Mouse (Mus musculus) stomach, embryonic 16.5 days (tissue): Measurements from ENCODE around the gene Prkcq. TPM values are rescaled to one million over a fixed set of nuclear protein-coding genes. Genes with fewer than 3 reads are reported as not detected.
A peak's percentile ranks its signal among the peaks of the same experiment; 100 is the strongest.

Experiments used
- ATAC-seq: fragments of 200-750 bp; cut with Nextera tagmentation; 2 replicates; pipeline ENCODE4 v1.8.0; 2017; ENCODE audit warnings: moderate number of reproducible peaks, moderate TSS enrichment; ENCODE audit not compliant: insufficient read depth, low FRiP score
- H3K27ac ChIP-seq: fragments of 300-500 bp; sonication (generic); 2 replicates; pipeline ENCODE4 v1.5.1; 2014; ENCODE audit warnings: low read length
- H3K27me3 ChIP-seq: fragments of 300-500 bp; sonication (generic); 2 replicates; pipeline ENCODE4 v1.6.1; 2014; ENCODE audit warnings: low read length, control low read depth, mixed read lengths; ENCODE audit not compliant: control insufficient read depth, insufficient read depth
- H3K36me3 ChIP-seq: fragments of 300-500 bp; sonication (generic); 2 replicates; pipeline ENCODE4 v1.6.1; 2014; ENCODE audit warnings: low read length; ENCODE audit not compliant: control insufficient read depth, insufficient read depth
- H3K4me1 ChIP-seq: fragments of 300-500 bp; sonication (generic); 2 replicates; pipeline ENCODE4 v1.6.1; 2014; ENCODE audit warnings: low read length, control low read depth, mixed read lengths; ENCODE audit not compliant: control insufficient read depth, insufficient read depth
- H3K4me2 ChIP-seq: fragments of 300-500 bp; sonication (generic); 2 replicates; pipeline ENCODE4 v1.6.1; 2014; ENCODE audit warnings: low read depth, low read length, mixed read lengths
- H3K4me3 ChIP-seq: fragments of 300-500 bp; sonication (generic); replicated peaks from 2 replicates; pipeline ENCODE4 v1.5.1; 2014; ENCODE audit warnings: mild to moderate bottlenecking, low read length
- H3K9ac ChIP-seq: fragments of 300-500 bp; sonication (generic); 2 replicates; pipeline ENCODE4 v1.6.1; 2014; ENCODE audit warnings: low read length
- H3K9me3 ChIP-seq: fragments of 300-500 bp; sonication (generic); replicated peaks from 2 replicates; pipeline ENCODE4 v1.6.1; 2016; ENCODE audit warnings: low read length, control low read depth; ENCODE audit not compliant: control insufficient read depth
- WGBS: fragments of 180-500 bp; shearing (Covaris S2); extraction: QIAGEN DNeasy Blood & Tissue Kit; methylation state at CpG from one replicate; pipeline ENCODE4 v1.1.7; 2014; 5-methylcytosine and 5-hydroxymethylcytosine counted together
- polyA plus RNA-seq: library from polyadenylated mRNA; unstranded; fragments of >200 nt; fragmentation: Nextera tagmentation; extraction: Ambion mirVana; gene quantifications from 2 replicates; pipeline ENCODE4 v1.2.1, GENCODE M21; 2015

The Prkcq gene
- polyA plus RNA-seq, 1 experiment from 2014 or later = 2.7 TPM

DNA sequence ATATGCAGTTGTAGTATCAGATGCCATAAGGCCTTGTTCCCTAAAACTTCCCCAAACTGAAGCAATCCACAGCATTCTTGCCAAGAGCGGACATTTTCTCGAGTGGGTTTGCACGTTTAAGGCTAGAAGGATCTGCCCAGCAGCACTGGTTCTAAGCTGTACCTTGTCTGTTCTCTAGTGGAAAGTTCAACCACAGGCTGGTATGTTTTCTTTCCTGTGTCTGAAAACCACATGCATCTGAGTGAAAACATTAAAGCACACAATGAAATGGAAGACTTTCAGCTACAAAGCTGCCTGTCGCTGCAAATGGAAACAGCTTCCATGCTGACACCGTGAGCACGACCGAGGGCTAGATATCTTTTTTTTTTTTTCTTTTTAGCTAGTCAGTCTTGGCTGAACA lies 12.3 kb upstream of the Prkcq start:
- H3K36me3 ChIP-seq = no peaks in the 10 kb centered on the region
- H3K27ac ChIP-seq = no peak overlapping the region
- H3K9ac ChIP-seq = no peak overlapping the region
- H3K4me3 ChIP-seq = no peak overlapping the region
- no peak for ATAC-seq
- no peaks in the 10 kb centered on the region for H3K27me3 ChIP-seq
- 91% methylated on average over 7 of the region's 7 CpGs for WGBS
- H3K4me1 ChIP-seq = no peaks in the 10 kb centered on the region
- no peak overlapping the region for H3K4me2 ChIP-seq
- H3K9me3 ChIP-seq = no peaks in the 10 kb centered on the region

DNA sequence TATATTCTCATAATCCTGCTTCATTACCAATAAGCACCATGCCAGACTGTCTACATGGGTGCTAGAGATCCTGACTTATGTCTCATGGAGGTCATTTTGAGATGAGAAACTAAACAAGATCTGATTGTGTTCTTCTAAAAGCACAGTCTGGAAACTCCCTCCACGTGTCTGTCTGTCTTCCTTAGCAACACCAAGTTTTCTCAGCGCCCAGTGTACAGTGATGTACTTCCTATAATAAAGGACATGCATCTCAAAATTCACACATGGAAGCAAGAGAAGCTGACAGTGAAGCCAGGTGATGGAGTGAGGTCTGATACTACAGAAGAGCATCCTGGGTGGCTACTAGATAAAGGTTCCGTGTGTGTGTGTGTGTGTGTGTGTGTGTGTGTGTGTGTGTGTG lies 11.2 kb upstream of the Prkcq start:
- Histone ChIP-seq H3K4me1 (no peaks in the 10 kb centered on the region), H3K4me2 (no peak overlapping the region), H3K9ac (no peak overlapping the region), H3K9me3 (no peaks in the 10 kb centered on the region), H3K36me3 (no peaks in the 10 kb centered on the region), H3K27ac (no peak overlapping the region), H3K27me3 (no peaks in the 10 kb centered on the region), H3K4me3 (no peak overlapping the region)
- ATAC-seq = no peak
- 72% methylated on average over 3 of the region's 3 CpGs for WGBS

DNA sequence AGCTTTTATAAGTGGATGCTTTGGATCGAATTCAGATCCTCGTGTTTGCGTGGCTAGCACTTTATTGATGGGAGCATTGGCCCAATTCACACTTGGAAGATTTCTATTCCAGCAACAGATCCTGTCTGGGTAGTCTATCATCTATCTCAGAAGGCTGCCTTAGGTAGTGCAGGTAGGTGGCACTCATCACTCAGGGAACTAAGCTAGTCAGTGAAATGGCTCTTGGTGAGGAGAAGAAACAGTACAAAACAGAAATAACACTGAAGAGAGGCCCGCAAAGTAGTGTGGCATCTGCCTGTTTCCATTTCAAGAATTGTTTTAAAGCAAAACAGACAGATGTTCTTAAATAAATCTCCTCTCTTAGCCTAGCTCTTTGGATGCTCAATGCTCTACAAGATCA lies 10.6 kb upstream of the Prkcq start:
- no peak for ATAC-seq
- H3K9me3 ChIP-seq = no peaks in the 10 kb centered on the region
- 88% methylated on average over 4 of the region's 4 CpGs for WGBS

DNA sequence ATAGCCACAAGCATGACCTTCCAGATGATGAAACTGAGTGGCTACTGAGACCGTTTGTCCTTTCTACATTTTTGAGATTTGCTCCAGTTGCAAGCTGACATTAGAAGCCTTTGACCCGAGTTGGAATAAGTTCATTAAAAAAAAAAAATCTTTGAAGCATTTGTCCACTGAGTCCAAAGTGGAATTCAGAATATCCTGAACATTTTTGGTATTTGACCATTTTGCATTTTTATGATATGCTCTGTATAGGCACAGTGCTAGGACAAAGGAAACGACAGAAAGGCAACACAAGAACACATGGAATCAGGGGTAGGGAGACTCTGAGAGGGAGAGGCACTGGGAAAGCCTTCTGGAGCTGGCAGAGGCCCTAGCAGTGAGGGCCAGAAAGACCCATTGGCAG lies 9.2 kb upstream of the Prkcq start:
- H3K36me3 ChIP-seq = no peaks in the 10 kb centered on the region

More for the DNA sequence above, 10.6 kb upstream of the Prkcq start:
- Histone ChIP-seq H3K27ac (no peak overlapping the region), H3K4me2 (no peak overlapping the region), H3K27me3 (no peaks in the 10 kb centered on the region), H3K9ac (no peak overlapping the region), H3K4me3 (no peak overlapping the region), H3K36me3 (no peaks in the 10 kb centered on the region), H3K4me1 (no peaks in the 10 kb centered on the region)

DNA sequence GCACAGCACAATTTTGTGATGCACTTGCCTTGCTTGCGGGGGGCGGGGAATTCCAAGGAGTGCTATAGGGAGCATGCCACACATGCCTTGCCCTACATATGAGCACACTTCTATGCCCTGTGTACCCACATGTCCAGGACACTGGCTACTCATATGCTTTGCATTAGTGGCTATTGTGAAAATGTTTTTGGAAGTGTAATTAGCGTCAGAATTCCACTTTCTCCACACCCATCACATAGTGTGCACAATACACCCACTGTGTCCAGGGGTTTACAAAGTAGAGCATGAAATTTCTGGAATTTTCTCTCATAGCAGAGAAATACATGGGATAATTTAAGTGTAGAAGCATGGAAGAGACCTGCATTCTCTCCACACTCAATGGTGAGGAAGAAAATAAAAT lies 7.7 kb upstream of the Prkcq start:
- no peak overlapping the region for H3K27ac ChIP-seq
- H3K36me3 ChIP-seq = no peaks in the 10 kb centered on the region
- no peak overlapping the region for H3K9ac ChIP-seq
- no peak overlapping the region for H3K4me3 ChIP-seq
- no peaks in the 10 kb centered on the region for H3K27me3 ChIP-seq
- WGBS = 86% methylated on average over 3 of the region's 3 CpGs
- no peaks in the 10 kb centered on the region for H3K9me3 ChIP-seq
- no peak overlapping the region for H3K4me2 ChIP-seq
- no peak for ATAC-seq
- no peaks in the 10 kb centered on the region for H3K4me1 ChIP-seq

More for the DNA sequence above, 9.2 kb upstream of the Prkcq start:
- Histone ChIP-seq H3K9me3 (no peaks in the 10 kb centered on the region), H3K9ac (no peak overlapping the region), H3K27me3 (no peaks in the 10 kb centered on the region), H3K4me1 (no peaks in the 10 kb centered on the region), H3K27ac (no peak overlapping the region), H3K4me3 (no peak overlapping the region), H3K4me2 (no peak overlapping the region)
- 59% methylated on average over 3 of the region's 3 CpGs for WGBS
- no peak for ATAC-seq

DNA sequence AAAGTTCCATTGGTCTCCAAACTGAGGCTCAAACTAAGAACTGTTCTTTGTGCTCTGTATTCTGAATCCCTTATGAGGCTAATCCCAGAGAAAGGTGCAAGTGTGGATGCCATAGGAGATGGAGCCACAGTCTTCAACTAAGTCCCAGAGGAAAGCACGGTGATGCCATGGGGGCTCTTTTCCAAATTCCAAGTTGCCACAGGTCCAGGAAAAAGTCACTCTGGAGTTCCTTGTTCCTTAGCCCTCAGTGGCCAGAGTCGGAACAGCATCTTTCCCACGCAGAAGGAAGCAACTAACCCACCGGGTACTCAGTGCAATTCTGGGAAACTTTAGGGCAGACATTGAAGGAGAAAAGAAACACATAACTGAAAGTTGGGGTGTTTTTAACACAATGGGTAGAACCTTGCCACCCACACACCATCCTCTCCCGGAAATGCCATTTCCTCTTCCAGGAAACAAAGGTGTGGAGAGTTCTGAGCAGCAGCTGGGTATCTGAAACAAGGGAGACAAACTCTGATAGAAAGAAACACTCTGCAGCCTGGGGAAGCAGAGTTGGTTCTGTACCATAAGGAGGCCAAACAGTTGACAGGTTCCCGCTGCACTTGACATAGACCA lies 2.1 kb upstream of the Prkcq start:
- Histone ChIP-seq H3K36me3 (no peaks in the 10 kb centered on the region), H3K27ac (no peak overlapping the region), H3K4me3 (no peak overlapping the region), H3K4me1 (no peaks in the 10 kb centered on the region), H3K9ac (no peak overlapping the region), H3K9me3 (no peaks in the 10 kb centered on the region), H3K27me3 (peaks cover 7% of the 10 kb centered on the region; the same call in 1 of the 2 replicates), H3K4me2 (no peak overlapping the region)
- 67% methylated on average over 6 of the region's 6 CpGs for WGBS
- no peak for ATAC-seq

DNA sequence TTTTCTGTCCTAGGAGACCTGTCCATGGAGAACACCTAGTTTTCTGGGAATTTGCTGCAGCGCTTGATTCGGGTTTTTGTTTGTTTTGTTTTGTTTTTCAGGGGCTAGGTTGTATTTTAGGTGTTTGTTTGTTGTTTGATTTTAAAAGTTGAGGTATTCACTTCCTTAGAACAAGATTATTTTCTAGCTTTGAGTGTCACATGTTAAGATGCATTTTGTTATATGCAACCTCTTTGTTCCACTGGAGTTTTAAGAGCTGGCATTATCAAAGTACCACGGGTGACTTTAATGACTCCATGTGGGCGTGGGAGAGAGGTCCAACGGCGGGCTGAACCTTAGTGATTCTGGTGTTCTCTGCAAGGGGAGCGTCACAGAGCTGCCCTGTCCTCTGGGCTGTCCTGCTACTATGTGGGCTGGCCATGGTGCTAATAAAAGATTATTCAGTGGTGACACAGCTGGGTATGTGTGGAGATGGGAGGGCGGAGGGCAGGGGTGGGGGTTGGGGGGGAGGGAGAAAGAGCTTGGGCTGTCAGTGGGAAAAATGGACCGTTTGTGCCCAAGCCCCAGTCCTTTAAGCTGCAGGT lies 1.0 kb downstream of the Prkcq start:
- Histone ChIP-seq H3K4me1 (no peaks in the 10 kb centered on the region), H3K4me2 (peak overlapping the region; percentile 79), H3K27ac (no peak overlapping the region), H3K4me3 (peak overlapping the region; percentile 55), H3K36me3 (no peaks in the 10 kb centered on the region), H3K9me3 (no peaks in the 10 kb centered on the region), H3K27me3 (peaks cover 7% of the 10 kb centered on the region; the same call in 1 of the 2 replicates), H3K9ac (no peak overlapping the region)
- WGBS = 15% methylated on average over 9 of the region's 9 CpGs
- ATAC-seq = no peak

DNA sequence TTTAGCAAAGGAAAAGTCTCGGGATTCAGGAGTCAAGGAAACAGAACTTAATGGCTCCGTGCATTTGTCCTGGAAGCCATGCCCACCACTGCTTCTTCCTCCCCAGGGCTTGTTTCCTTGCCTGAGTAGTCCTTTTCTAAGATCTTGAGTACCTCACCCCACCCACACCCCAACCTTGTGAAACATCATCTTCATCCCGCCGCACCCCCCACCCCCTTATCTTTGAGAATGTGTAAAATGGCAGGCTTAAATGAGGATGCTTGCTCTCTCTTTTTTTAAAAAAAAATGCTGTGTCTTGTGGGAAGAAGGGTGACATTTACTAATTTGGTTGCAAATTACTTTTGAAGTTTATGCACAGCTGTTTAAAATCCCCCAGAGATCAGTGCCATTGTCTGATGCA lies 1.6 kb downstream of the Prkcq start:
- no peak for ATAC-seq
- no peak overlapping the region for H3K4me2 ChIP-seq

DNA sequence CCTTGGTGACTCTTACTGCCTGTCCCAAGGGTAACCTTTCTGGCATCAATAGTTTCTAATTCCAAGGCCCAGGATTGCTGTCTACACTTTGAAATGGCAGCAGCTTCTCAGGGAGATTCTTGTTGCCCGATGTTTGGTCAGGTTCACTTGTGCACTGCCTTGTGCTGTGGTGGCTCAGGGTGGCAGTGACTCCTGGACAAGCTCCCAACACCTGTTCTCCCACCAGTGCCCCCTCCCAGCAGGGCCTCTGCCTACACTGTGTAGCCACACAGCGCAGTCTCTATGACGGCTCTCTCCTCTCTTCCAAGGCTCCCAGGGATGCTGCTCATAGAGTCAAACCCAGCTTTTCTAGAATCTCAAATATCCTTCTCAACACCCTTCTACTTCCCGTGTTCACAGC lies 2.2 kb downstream of the Prkcq start:
- Histone ChIP-seq H3K36me3 (no peaks in the 10 kb centered on the region), H3K27ac (no peak overlapping the region), H3K9ac (no peak overlapping the region), H3K4me3 (no peak overlapping the region), H3K9me3 (no peaks in the 10 kb centered on the region), H3K27me3 (peaks cover 7% of the 10 kb centered on the region; the same call in 1 of the 2 replicates), H3K4me1 (no peaks in the 10 kb centered on the region), H3K4me2 (no peak overlapping the region)
- ATAC-seq = no peak
- WGBS = 81% methylated on average over 4 of the region's 4 CpGs

More for the DNA sequence above, 1.6 kb downstream of the Prkcq start:
- H3K9me3 ChIP-seq = no peaks in the 10 kb centered on the region
- H3K4me1 ChIP-seq = no peaks in the 10 kb centered on the region
- no peak overlapping the region for H3K27ac ChIP-seq
- H3K36me3 ChIP-seq = no peaks in the 10 kb centered on the region
- WGBS = 43% methylated on average over 4 of the region's 4 CpGs
- no peak overlapping the region for H3K4me3 ChIP-seq
- H3K27me3 ChIP-seq = peaks cover 7% of the 10 kb centered on the region; the same call in 1 of the 2 replicates
- H3K9ac ChIP-seq = no peak overlapping the region
